Mouse (Mus musculus) 416B (cell line): ENCODE measurements at regions not wholly inside any gene's neighbourhood (a gene's known extent, or its start where the extent isn't known, plus 50 kb on each side); places are given as distances from the start of the nearest gene placed in this dataset.

Experiments
- DNase-seq: peaks from one replicate; pipeline ENCODE4 v3.0.0; 2011; ENCODE audit warnings: low read depth

DNA sequence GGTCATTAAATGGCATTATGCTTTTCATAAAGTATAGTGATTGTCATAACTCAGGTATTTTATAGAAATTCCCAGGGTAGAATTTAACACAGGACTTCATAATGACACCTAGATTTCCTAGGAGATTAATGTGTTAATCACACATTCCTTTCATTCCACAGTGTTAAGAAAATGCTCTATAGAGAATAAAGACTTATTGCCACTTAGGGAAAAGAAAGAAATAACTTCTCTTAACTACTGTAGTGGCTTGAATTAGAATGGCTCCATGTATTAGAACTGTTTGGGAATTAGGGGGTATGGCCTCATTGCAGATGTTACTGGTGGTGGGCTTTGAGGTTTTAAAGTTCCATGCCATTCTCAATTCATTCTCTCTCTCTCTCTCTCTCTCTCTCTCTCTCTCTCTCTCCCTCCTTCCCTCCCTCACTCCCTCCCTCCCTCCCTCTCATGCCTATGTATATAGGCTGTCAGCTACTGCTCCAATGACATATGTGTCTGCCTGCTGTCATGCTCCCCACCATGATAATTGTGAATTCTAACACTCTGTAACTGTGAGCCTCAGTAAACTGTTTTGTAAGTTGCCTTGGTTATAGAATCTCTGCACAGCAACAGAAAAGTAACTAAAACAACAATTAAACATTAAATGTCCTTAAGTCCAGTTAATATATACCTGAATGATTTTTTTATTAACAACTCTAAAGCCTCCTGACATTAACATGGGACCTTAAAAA, 425.1 kb upstream of the Depdc1a start:
- DNase-seq, result no peak

DNA sequence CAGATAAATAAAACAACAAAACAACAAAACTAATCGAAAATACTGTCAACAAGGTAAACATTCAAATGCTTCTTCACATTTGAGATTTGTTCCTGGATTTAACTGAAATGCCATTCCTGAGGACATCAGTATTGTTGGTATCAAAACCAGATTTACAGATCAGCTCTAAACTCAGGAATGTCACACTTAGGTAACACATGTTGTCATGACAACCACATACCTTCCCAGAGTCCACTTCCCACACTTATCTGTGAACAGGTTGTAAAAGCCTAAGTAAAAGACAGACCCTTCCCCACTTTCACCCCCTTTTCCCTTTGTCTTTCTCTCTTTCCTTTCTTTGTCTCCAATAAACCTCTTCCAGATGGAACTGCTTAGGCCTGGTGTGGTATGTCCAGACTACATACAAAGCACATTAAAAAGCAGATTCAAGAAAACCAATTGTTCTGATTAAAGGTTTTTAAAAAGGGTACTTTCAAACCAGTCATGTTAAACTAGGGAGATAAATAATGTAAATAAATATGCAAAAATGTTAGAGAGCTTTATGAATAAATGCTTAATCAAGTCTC, 438.2 kb upstream of the Depdc1a start:
- no peak for DNase-seq

DNA sequence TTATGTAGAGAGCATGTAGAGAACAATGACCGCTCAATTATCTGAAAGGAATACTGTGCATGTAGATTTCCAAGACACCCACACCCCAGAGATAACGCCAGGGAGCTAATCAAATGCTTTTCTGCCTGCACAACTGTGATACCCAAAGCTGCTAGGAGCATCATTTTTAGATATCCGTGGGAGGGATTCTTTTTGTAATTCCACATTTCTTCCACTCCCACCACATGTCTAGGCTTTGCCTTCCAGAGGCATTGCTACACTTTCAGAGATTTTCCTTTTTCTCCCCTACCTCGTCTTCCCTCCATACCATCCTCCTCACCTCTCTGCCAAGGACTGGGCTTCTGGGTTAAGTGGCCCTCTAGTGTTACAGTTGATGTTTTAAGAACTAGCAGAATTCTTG, 460.4 kb upstream of the Depdc1a start:
- DNase-seq, result no peak

DNA sequence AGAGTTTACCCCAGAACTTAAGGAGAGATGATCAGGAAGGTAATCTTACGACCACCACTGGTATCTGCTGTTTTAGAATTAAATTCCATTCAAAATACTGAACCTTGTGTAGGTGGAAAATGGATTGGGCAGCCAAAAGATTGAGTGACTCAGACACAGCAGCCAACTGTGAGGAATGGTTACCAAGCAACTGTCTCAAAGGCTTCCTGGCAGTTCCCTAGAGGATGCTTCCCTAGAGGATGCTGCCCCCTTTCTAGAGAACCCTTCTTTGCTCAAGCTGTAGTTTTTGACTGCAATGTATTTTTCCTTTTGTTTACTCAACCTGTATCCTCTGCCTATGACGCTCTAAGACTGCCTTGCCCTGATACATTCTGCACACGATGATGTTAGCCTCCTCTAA, 463.7 kb upstream of the Depdc1a start:
- no peak for DNase-seq

DNA sequence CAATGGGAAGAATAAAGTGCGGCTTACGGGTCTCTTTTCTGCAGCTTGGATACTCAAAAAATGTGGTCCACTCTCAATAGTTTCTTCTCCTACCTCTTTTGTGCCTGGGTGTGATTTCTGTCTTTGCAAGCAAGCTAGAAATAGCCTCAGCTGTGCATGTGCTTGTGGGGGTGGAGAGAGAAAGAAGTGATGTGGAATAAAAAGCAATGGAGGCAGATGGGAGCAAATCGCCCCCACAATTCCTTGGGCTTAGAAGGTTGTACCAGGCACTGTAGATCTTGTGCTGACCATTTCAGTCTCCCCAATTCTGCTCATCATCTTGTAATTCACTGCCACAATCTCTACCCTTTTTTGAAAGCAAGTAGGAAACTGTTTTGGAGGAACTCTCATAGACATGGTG, 464.6 kb upstream of the Depdc1a start:
- DNase-seq, result no peak

DNA sequence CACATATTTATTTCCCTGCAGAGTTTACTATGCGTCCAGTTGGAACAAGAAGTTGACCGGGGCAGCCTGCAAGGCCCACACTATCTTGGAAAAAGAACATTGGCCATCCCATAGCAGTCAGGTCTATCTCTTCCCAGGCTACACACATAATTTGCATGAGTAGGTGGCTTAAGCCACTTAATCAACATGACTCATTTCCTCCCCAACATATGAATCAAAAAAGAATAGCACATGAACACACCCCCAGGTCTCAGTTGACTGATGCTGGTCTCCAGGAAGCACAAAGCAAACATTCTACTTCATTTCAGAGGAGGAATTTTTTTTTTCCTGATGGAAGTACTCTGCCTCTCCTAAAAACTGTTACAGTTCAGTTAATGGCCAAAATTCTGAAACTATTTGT, 465.3 kb upstream of the Depdc1a start:
- DNase-seq, result peak; percentile 1

DNA sequence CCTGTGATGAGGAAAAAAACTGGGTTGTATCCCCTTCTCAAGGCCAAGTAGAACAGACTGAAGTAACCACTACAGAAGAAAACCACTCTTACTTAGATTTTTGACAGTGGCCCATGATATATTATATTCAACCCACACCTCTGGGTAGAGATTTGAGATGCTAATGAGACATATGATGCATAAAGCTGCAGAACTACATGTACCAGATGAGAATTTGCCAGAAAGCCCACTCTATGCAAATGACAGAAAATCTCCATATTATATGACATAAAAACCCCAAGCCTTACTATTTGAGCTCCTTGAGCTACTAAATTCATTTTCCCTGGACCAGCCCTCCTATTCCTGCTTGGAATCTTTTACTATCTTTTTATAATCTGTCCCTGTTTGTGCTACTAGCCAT, 458.4 kb upstream of the Lrrc7 start:
- no peak for DNase-seq

DNA sequence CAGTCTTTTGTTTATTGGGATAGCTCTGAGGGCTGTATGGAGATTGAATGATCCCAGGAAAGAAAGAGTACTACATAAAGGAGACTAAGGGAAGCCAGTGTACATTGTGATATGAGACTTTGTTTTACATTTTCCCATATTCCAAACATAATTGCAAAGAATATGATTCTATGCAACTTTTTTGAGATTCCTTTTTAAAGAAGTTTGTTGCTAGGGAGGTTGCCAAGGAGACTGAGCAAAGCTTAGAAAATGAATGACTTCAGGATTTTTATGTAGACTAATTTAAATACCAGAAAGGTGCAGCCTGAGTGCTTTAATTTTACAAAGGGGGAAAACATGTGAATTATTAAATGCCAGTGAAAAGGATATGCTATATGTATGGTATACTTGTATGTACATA, 455.2 kb upstream of the Lrrc7 start:
- DNase-seq, result no peak

DNA sequence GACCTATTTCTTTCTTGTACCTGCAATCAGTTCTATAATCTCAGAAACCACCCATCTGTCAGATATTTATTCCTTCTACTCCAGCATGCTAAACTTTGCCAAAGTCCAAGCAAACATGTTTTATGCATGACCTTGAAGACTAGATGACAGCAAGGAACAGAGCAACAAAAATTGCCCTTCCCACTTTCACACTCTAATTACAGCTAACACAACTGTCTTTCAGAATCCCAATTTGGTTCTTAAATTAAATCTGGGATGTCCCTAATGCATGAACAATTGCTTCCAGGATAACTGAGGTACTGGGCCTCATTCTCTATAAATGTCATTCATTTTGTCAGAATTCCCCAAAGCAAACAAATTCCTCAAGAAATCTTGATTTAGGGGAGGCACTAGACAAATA, 454.4 kb upstream of the Lrrc7 start:
- no peak for DNase-seq

DNA sequence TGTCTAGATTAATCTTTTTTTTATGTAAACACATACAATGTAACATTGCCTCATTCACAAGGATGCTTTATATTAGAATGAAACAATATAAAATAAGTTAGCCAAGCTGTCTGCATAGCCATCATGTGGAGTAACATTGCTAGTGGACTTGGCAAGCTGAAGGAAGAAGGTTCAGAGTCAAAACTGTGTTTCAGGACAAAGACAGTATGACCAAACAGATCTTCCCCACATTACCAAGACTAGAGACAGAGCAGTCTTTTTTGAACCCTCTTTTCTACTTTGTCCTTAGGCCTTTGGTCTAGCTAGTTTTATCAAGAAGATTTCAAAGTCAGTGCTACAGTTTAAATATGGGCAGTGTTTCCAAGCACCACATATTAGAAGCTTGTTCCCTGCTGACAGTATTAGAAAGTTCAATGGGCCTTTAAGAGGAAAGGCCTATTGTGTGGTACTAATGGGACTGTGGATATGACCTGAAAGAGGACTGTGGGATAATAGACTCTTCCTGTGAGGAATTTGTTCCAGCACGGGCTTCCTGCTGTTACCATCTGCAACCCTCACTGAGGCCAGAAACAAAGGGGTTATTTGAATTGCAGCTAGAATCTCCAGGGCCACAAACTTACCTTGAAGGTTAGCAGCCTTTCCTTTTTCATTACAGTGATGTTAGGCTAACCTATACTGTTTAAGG, 449.1 kb upstream of the Lrrc7 start:
- DNase-seq, result no peak

DNA sequence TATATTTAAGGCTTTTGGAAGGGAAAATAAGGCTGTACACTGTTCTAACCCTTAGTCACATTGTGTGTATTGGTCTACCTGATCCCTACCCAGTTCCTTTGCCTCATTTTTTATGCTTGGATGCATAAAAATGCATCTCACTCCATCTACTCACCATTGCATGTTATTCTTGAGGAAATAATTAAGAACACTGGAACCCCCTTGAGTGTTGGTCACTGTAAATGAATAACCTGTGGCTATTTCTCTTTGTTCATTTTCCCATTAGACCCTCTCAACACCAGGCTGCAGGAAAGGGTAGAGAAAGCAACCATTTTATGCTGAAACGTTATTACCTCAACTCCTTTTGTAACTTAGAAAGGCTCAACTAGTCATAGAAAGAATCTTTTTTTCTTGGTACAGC, 442.0 kb upstream of the Lrrc7 start:
- DNase-seq, result no peak

DNA sequence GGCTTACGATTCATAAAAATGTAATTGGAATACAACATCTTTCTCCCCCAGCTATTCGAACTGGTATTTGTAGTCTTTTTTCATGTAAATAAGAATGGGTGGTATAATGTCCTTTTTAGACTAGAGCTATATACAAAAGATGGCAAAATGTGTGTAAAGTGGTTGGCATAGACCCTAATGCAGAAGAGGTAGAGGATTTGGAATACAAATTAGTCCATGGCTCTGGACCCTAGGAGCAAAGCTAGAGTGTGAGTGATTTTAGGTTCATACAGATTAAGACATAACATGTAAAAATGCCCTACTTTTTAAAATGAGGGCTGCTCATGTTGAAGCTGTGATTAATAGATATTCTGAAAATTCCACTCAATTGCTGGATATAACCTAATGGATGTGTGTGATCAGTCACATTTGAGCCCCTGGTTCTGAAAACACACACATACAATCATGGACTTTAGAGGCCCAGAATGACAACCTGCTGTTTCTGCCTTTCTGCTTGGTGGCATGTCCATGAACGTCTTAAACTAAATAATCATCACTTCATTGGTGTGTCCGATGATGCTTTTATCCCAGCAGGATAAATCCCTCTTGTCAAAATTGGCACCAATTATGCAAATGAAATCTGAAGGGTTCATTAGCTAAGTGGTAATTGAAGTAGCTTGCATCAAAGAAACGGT, 423.6 kb upstream of the Lrrc7 start:
- no peak for DNase-seq

DNA sequence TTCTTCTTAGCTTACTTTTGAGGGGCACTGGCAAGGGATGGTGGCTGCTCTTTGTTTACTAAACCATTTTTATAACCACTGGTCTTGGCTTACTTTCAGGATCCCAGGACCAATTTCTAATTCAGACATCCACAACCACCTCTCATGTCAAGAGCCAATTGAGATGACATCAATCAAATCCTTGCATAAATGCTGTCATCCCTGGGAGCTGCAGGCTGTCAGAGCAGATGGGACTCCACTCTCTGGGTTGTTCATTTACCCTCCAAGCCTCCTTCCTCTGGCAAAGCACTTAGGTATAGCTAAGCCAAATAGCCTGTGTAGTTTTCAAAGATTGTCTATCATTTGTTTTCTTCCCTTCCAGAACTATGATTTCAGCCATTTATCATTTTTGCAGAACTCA, 385.0 kb upstream of the Lrrc7 start:
- no peak for DNase-seq

DNA sequence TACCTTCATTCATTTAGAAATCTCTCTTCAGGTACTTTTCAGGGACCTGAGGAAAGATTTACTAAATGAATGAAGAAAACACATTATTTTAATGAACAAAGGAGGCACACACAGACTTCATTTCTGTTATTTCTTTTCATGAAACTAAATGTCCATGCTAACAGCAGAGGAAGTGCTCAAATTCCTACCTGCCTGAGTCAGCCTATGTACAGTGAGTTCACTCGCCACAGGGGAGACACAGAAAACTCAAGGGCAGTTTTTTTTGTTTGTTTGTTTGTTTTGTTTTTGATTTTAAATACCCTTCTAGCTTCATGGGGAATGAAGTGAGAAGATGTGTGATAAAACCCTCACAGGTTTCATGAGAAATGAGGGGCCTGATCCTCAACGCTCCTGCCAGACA, 343.1 kb upstream of the Lrrc7 start:
- DNase-seq, result no peak

DNA sequence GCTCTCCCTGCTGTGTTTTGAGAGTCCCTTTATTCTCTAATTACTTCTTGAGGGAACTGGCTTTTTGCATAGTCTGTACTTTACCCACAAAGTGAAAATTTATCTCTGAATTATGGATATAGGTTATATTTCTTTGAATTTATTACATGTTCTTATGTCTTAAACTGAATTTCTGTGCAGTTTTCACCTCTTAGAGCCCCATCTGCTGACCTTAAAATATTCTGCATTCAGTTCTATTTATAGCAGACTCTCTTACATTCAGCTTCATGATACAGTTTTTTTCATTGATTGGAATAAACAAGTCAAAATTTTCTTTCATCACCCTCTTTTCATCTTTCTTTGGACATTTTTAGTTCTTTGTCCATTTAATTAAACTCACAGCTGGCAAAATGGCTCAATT, 337.4 kb upstream of the Lrrc7 start:
- DNase-seq, result no peak

DNA sequence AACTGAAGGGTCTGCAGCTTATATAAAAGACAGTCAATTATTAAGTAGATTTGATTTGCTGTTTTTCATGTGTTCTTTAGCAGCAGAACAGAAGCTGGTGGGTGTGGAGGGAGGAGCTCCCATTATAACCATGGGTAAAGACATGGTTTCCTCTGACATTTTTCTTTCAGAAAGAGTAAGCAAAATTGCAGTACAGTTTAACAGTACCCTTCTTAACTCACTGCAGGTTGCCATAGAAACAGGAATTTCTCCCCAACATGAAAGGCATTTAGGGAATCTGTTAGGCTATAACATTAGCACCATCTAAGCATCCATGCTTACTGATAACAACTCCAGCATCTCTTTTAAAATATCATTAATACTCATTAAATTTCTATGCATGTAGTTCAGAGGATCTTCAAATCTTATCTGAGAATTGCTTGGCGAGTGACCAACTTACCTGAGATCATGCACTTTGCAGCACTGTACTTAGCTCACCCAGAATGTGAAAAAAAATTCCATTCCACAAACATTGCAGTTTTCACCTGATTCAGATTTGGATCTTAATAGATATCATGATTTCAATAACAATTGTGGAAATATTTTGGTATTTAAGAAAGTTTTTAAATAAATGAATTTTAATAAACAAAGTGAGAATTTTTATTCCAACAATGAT, 324.8 kb upstream of the Lrrc7 start:
- no peak for DNase-seq

DNA sequence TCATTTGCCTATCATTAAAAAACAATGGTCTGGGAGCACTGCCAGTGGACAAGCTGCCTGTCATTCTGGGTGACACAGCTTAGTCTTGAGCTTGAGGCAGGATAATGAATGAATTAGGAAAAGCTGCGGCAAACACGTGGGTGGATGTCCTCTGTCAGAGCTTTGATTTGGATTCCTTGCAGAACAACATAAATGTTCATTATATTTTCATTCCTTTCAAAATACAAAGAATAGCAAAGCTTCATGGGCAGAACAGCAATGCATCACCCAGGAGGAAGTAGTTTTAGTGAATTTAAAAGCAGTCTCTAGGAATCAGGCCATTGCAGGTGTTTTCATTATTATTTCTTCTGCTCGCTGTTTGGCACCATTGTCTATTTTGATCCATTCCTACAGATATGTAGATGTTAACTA, 324.3 kb upstream of the Lrrc7 start:
- DNase-seq, result no peak
